Mouse (Mus musculus) inflammation-experienced regulatory T-cells, adult 16 weeks (primary cell): Measurements from ENCODE around the gene Ifit1. TPM values are rescaled to one million over a fixed set of nuclear protein-coding genes. Genes with fewer than 3 reads are reported as not detected.

Source experiments
- polyA plus RNA-seq: library from polyadenylated mRNA; unstranded; fragments of 100-300 nt; shearing (Covaris generic); gene quantifications from one replicate; pipeline ENCODE4 v1.2.1, GENCODE M21; 2017

Ifit1 gene
- 31.5 TPM for polyA plus RNA-seq

GRCm38 (mm10) chr19:34640623-34641022 lies at the start of gene Ifit1, which contains the start of gene Ifit1bl2:
Gene Ifit1 (plus strand): TSS chr19:34640871.
Gene Ifit1bl2 (minus strand): TSS chr19:34640743.

GRCm38 (mm10) chr19:34601888-34602287 lies 38.8 kb upstream of the Ifit1 start, which contains the start of gene Ifit1bl1:
Gene Ifit1bl1 (minus strand): TSS chr19:34601956.

GRCm38 (mm10) chr19:34607237-34608051 lies 33.2 kb upstream of the Ifit1 start, which contains the start of gene Ifit3b:
Gene Ifit3b (plus strand): TSS chr19:34607970.

Other genes starting within 250 kb of the Ifit1 start
- gene Ch25h, start 165.7 kb upstream of the Ifit1 start, polyA plus RNA-seq: not detected
- gene Lipa, start 113.4 kb upstream of the Ifit1 start, polyA plus RNA-seq: 99.3 TPM
- gene Ifit2, start 90.2 kb upstream of the Ifit1 start, polyA plus RNA-seq: 40.6 TPM
- gene Ifit3, start 57.3 kb upstream of the Ifit1 start, polyA plus RNA-seq: 16.6 TPM
- gene Ifit1bl1, start 38.9 kb upstream of the Ifit1 start, polyA plus RNA-seq: 114 TPM
- gene Ifit3b, start 32.9 kb upstream of the Ifit1 start, polyA plus RNA-seq: 3.4 TPM
- 1.5 TPM for gene Ifit1bl2, start 128 bp upstream of the Ifit1 start, polyA plus RNA-seq
- not detected for gene Slc16a12, start 106.4 kb downstream of the Ifit1 start, polyA plus RNA-seq
- gene Pank1, start 238.6 kb downstream of the Ifit1 start, polyA plus RNA-seq: 0.52 TPM